Mouse (Mus musculus): ENCODE data around the gene Hhat. TPM values are rescaled to one million over a fixed set of nuclear protein-coding genes. Genes with fewer than 3 reads are reported as not detected.

The Hhat gene
- total and polyA plus RNA-seq, 2 experiments from 2014 or later = 4.0 to 13.2 TPM

DNA sequence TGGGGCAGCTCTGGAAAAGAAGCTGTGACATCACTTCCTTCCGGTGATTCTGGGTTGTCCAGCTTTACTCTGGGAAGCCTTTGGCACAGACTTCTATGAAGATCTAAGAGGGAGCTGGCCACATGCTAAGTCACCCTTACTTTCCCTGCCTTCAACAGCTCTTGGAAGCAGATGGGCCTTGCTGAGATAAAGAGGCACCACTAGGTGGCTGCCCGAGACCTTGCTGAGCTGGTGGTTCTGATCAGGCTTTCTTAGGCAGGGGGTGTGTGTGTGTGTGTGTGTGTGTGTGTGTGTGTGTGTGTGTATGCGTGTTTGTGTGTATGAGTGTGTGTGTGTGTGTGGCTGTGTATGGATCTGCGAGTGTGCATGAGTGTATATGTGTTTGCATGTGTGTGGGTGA lies 13.4 kb upstream of the Hhat start:
- no peak overlapping the region for H3K27ac ChIP-seq (ENCODE audit: low read depth)
- DNase-seq (ENCODE audit: low spot score) = peak; percentile 84
- no peaks in the 10 kb centered on the region for H3K27me3 ChIP-seq (ENCODE audit: control insufficient read depth, insufficient read depth, low read length)
- H3K9me3 ChIP-seq (replicated peaks; ENCODE audit: control insufficient read depth, low read length) = no peaks in the 10 kb centered on the region
- peaks cover 9% of the 10 kb centered on the region; the same call in 1 of the 2 replicates for H3K4me1 ChIP-seq (ENCODE audit: control insufficient read depth, insufficient read depth)
- H3K4me2 ChIP-seq (ENCODE audit: low read depth, low read length) = no peak overlapping the region
- ATAC-seq (ENCODE audit: insufficient read depth, low read depth) = peak; percentile 46
- 14% methylated on average over 4 of the region's 4 CpGs for WGBS
- no peak overlapping the region for H3K4me3 ChIP-seq (ENCODE audit: low read depth, low read length)
- no peaks in the 10 kb centered on the region for H3K36me3 ChIP-seq (replicated peaks; ENCODE audit: control insufficient read depth, insufficient read depth, low read length)
- H3K9ac ChIP-seq (replicated peaks; ENCODE audit: low read depth, low read length) = no peak overlapping the region
- TF ChIP-seq EP300 (IDR thresholded peaks at IDR 0.05; ENCODE audit: low read depth) (no peak), CTCF (IDR thresholded peaks at IDR 0.05; ENCODE audit: low read depth) (peak; percentile 91)

DNA sequence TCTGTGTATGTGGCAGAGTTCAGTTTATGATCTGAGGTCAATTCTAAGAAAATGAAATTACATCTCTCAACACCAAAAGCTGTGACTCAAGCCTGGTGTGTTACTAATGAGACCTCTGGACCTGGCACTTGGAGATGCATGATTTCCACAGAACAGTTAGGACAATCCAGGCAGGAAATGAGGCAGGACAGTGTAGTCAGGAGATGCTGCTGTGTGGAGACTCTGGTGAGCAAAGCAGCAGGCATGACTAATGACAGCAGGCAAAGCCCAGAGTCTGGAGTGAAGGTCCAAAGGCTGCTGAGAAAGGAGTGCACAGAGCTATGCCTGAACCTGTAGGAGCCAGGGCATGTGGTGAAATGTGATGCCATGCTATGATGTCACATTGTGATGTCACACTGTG lies 10.2 kb upstream of the Hhat start:
- DNase-seq (ENCODE audit: low spot score) = no peak
- Histone ChIP-seq H3K4me2 (ENCODE audit: low read depth, low read length) (no peak overlapping the region), H3K4me3 (ENCODE audit: low read depth, low read length) (no peak overlapping the region), H3K27ac (ENCODE audit: low read depth) (no peak overlapping the region), H3K36me3 (replicated peaks; ENCODE audit: control insufficient read depth, insufficient read depth, low read length) (no peaks in the 10 kb centered on the region), H3K4me1 (ENCODE audit: control insufficient read depth, insufficient read depth) (no peaks in the 10 kb centered on the region; the same call in 1 of the 2 replicates), H3K9ac (replicated peaks; ENCODE audit: low read depth, low read length) (no peak overlapping the region), H3K27me3 (ENCODE audit: control insufficient read depth, insufficient read depth, low read length) (no peaks in the 10 kb centered on the region), H3K9me3 (replicated peaks; ENCODE audit: control insufficient read depth, low read length) (no peaks in the 10 kb centered on the region; the same call in 1 of the 2 replicates)
- no peak for ATAC-seq (ENCODE audit: insufficient read depth, low read depth)
- TF ChIP-seq CTCF (IDR thresholded peaks at IDR 0.05; ENCODE audit: low read depth) (no peak), EP300 (IDR thresholded peaks at IDR 0.05; ENCODE audit: low read depth) (no peak)

DNA sequence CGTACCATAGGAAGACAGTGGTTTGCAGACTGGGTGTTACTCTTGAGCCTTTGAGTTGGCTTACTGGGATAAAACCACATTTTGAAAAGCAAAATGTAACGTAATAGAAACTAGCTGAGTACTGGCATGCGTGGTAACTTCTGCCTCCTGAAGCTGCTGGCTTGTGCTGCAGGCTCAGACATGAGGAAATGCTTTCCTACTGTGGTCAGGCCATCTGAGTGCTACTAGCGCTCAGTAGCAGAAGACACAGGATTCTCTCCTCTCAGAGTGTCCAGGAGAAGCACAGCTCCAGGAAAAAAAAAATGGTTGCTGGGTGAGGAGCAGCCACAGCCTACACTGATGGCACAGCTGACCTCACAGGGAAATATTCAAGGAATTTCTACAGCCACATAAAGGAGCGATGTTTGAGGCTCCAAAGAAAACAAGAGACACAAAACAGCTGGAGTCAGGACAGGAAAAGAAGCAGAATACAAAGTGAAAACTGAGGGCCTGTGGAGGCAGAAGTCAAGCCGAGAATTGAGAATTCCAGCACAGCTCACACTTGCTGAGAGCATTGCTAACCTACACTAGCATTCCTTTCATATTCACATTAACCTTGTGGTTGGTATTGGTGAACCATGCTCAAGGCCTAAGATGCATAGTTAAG lies 8.0 kb upstream of the Hhat start:
- H3K36me3 ChIP-seq (replicated peaks; ENCODE audit: control insufficient read depth, insufficient read depth, low read length) = no peaks in the 10 kb centered on the region
- H3K9ac ChIP-seq (replicated peaks; ENCODE audit: low read depth, low read length) = no peak overlapping the region
- H3K4me1 ChIP-seq (ENCODE audit: control insufficient read depth, insufficient read depth) = no peaks in the 10 kb centered on the region
- peak overlapping the region; percentile 30 for H3K27ac ChIP-seq (ENCODE audit: low read depth)
- DNase-seq (ENCODE audit: low spot score) (peak; percentile 33), ATAC-seq (ENCODE audit: insufficient read depth, low read depth) (peak; percentile 49; the same call in 1 of the 2 replicates)
- 37% methylated on average over 6 of the region's 6 CpGs for WGBS
- no peaks in the 10 kb centered on the region for H3K27me3 ChIP-seq (ENCODE audit: control insufficient read depth, insufficient read depth, low read length)
- no peaks in the 10 kb centered on the region; the same call in 1 of the 2 replicates for H3K9me3 ChIP-seq (replicated peaks; ENCODE audit: control insufficient read depth, low read length)
- H3K4me2 ChIP-seq (ENCODE audit: low read depth, low read length) = no peak overlapping the region
- no peak overlapping the region for H3K4me3 ChIP-seq (ENCODE audit: low read depth, low read length)
- no peak for TF ChIP-seq CTCF (IDR thresholded peaks at IDR 0.05; ENCODE audit: low read depth)
- no peak for TF ChIP-seq EP300 (IDR thresholded peaks at IDR 0.05; ENCODE audit: low read depth)

GRCm38 (mm10) chr1:192778206-192778605 lies 7.2 kb upstream of the Hhat start:
- no peak overlapping the region for H3K9ac ChIP-seq (replicated peaks; ENCODE audit: low read depth, low read length)
- no peak overlapping the region for H3K4me2 ChIP-seq (ENCODE audit: low read depth, low read length)
- no peaks in the 10 kb centered on the region for H3K4me1 ChIP-seq (ENCODE audit: control insufficient read depth, insufficient read depth)
- DNase-seq (ENCODE audit: low spot score) (no peak), ATAC-seq (ENCODE audit: insufficient read depth, low read depth) (no peak)
- H3K27me3 ChIP-seq (ENCODE audit: control insufficient read depth, insufficient read depth, low read length) = no peaks in the 10 kb centered on the region
- H3K9me3 ChIP-seq (replicated peaks; ENCODE audit: control insufficient read depth, low read length) = no peaks in the 10 kb centered on the region; the same call in 1 of the 2 replicates
- H3K4me3 ChIP-seq (ENCODE audit: low read depth, low read length) = no peak overlapping the region
- no peak for TF ChIP-seq CTCF (IDR thresholded peaks at IDR 0.05; ENCODE audit: low read depth)
- no peak for TF ChIP-seq EP300 (IDR thresholded peaks at IDR 0.05; ENCODE audit: low read depth)
- no peaks in the 10 kb centered on the region for H3K36me3 ChIP-seq (replicated peaks; ENCODE audit: control insufficient read depth, insufficient read depth, low read length)
- 84% methylated on average over 4 of the region's 4 CpGs for WGBS
- no peak overlapping the region for H3K27ac ChIP-seq (ENCODE audit: low read depth)

- WGBS = 20% methylated on average over 10 of the region's 10 CpGs
- peak overlapping the region; percentile 86 for H3K9ac ChIP-seq (replicated peaks; ENCODE audit: low read depth, low read length)
- H3K4me3 ChIP-seq (ENCODE audit: low read depth, low read length) = peak overlapping the region; percentile 59
- peak overlapping the region; percentile 91 for H3K4me2 ChIP-seq (ENCODE audit: low read depth, low read length)
- H3K27ac ChIP-seq (ENCODE audit: low read depth) = peak overlapping the region; percentile 78
- no peaks in the 10 kb centered on the region for H3K36me3 ChIP-seq (replicated peaks; ENCODE audit: control insufficient read depth, insufficient read depth, low read length)
- peaks cover 4% of the 10 kb centered on the region; the same call in 1 of the 2 replicates for H3K4me1 ChIP-seq (ENCODE audit: control insufficient read depth, insufficient read depth)
- H3K27me3 ChIP-seq (ENCODE audit: control insufficient read depth, insufficient read depth, low read length) = no peaks in the 10 kb centered on the region
- no peak for TF ChIP-seq CTCF (IDR thresholded peaks at IDR 0.05; ENCODE audit: low read depth)
- TF ChIP-seq EP300 (IDR thresholded peaks at IDR 0.05; ENCODE audit: low read depth) = no peak
- no peak for DNase-seq (ENCODE audit: low spot score)
- peak; percentile 78 for ATAC-seq (ENCODE audit: insufficient read depth, low read depth)
- H3K9me3 ChIP-seq (replicated peaks; ENCODE audit: control insufficient read depth, low read length) = no peaks in the 10 kb centered on the region
Observed at GRCm38 (mm10) chr1:192770130-192770494, 911 bp downstream of the Hhat start.

- Histone ChIP-seq H3K27me3 (ENCODE audit: control insufficient read depth, insufficient read depth, low read length) (no peaks in the 10 kb centered on the region), H3K4me3 (ENCODE audit: low read depth, low read length) (no peak overlapping the region), H3K4me2 (ENCODE audit: low read depth, low read length) (no peak overlapping the region), H3K9me3 (replicated peaks; ENCODE audit: control insufficient read depth, low read length) (no peaks in the 10 kb centered on the region), H3K36me3 (replicated peaks; ENCODE audit: control insufficient read depth, insufficient read depth, low read length) (no peaks in the 10 kb centered on the region), H3K9ac (replicated peaks; ENCODE audit: low read depth, low read length) (no peak overlapping the region), H3K27ac (ENCODE audit: low read depth) (no peak overlapping the region), H3K4me1 (ENCODE audit: control insufficient read depth, insufficient read depth) (peaks cover 19% of the 10 kb centered on the region)
- 31% methylated on average over 4 of the region's 4 CpGs for WGBS
- no peak for DNase-seq (ENCODE audit: low spot score)
- ATAC-seq (ENCODE audit: insufficient read depth, low read depth) = no peak
- TF ChIP-seq CTCF (IDR thresholded peaks at IDR 0.05; ENCODE audit: low read depth) (peak; percentile 30), EP300 (IDR thresholded peaks at IDR 0.05; ENCODE audit: low read depth) (no peak)
Observed at GRCm38 (mm10) chr1:192765531-192765930, 5.5 kb downstream of the Hhat start.

Measured in heart, postnatal 0 days (tissue).